Mouse (Mus musculus) ES-E14 (cell line): Measurements from ENCODE around the gene Tbkbp1. TPM values are rescaled to one million over a fixed set of nuclear protein-coding genes. Genes with fewer than 3 reads are reported as not detected.

Experiments used
- DNase-seq: peaks from one replicate; pipeline ENCODE4 v3.0.0-alpha.2; 2013; ENCODE audit warnings: low read depth, low spot score
- H3K27ac ChIP-seq: 2 replicates; pipeline ENCODE4 v1.5.1; 2012; ENCODE audit warnings: low read depth, mild to moderate bottlenecking, low read length, moderate library complexity, mixed read lengths; ENCODE audit not compliant: poor library complexity, insufficient read depth, severe bottlenecking
- H3K36me3 ChIP-seq: 2 replicates; pipeline ENCODE4 v1.6.1; 2012; ENCODE audit warnings: mild to moderate bottlenecking, low read length, moderate library complexity, mixed read lengths; ENCODE audit not compliant: control insufficient read depth, poor library complexity, insufficient read depth, severe bottlenecking
- H3K4me1 ChIP-seq, 2 experiments: fragments of 150-350 bp in 1 of 2; sonication (generic) in 1 of 2; 2 replicates each; pipeline ENCODE4 v1.6.1; 2012; ENCODE audit warnings: low read length in 2 of 2, mild to moderate bottlenecking in 1 of 2, mixed read lengths in 1 of 2; ENCODE audit not compliant: control insufficient read depth in 2 of 2, insufficient read depth in 2 of 2, poor library complexity in 1 of 2
- H3K4me3 ChIP-seq, 2 experiments: fragments of 150-350 bp in 1 of 2; sonication (generic) in 1 of 2; 2 replicates each; pipeline ENCODE4 v1.5.1; 2012; ENCODE audit warnings: low read length in 2 of 2, low read depth in 1 of 2, mild to moderate bottlenecking in 1 of 2, mixed read lengths in 1 of 2; ENCODE audit not compliant: insufficient read depth in 1 of 2, poor library complexity in 1 of 2, severe bottlenecking in 1 of 2
- H3K9ac ChIP-seq: 2 replicates; pipeline ENCODE4 v1.6.1; 2012; ENCODE audit warnings: low read depth, mild to moderate bottlenecking, low read length, mixed read lengths; ENCODE audit not compliant: poor library complexity, insufficient read depth, severe bottlenecking
- H3K9me3 ChIP-seq: fragments of 150-350 bp; sonication (generic); 2 replicates; pipeline ENCODE4 v1.6.1; 2012; ENCODE audit warnings: low read depth, mild to moderate bottlenecking, low read length; ENCODE audit not compliant: control insufficient read depth, insufficient read depth
- CHD2 ChIP-seq: IDR thresholded peaks from 2 replicates; pipeline ENCODE4 v1.6.1; 2014; ENCODE audit warnings: mild to moderate bottlenecking, low read depth, low read length, inconsistent platforms
- HCFC1 ChIP-seq: IDR thresholded peaks from 2 replicates; pipeline ENCODE4 v1.6.1; 2012; ENCODE audit warnings: low read length, inconsistent platforms, borderline replicate concordance; ENCODE audit not compliant: insufficient read depth
- MAFK ChIP-seq: IDR thresholded peaks from 2 replicates; pipeline ENCODE4 v1.6.1; 2014; ENCODE audit warnings: mild to moderate bottlenecking, low read depth, low read length, inconsistent platforms; ENCODE audit not compliant: insufficient read depth
- ZC3H11A ChIP-seq: IDR thresholded peaks from 2 replicates; pipeline ENCODE4 v1.6.1; 2012; ENCODE audit warnings: low read depth, mild to moderate bottlenecking, inconsistent platforms, low read length, borderline replicate concordance
- ZNF384 ChIP-seq: IDR thresholded peaks from 2 replicates; pipeline ENCODE4 v1.6.1; 2012; ENCODE audit warnings: low read depth, low read length, inconsistent platforms
- in situ Hi-C, 2 experiments: fragments of 600-800 bp; cut with MboI; formaldehyde crosslinking; loops; one replicate each; pipeline ENCODE4 v1.15.1; 2025; ENCODE audit warnings: low sequenced_read_pairs in 2 of 2, inconsistent platforms in 1 of 2; ENCODE audit not compliant: unreplicated experiment in 2 of 2
- total RNA-seq: library from RNA; depleted of rRNA; stranded (reverse); fragments of 300-350 nt; gene quantifications from 2 replicates; pipeline ENCODE4 v1.2.3, GENCODE M21; 2012

Tbkbp1 gene
- total RNA-seq, 1 experiment, result 4.5 TPM

DNA sequence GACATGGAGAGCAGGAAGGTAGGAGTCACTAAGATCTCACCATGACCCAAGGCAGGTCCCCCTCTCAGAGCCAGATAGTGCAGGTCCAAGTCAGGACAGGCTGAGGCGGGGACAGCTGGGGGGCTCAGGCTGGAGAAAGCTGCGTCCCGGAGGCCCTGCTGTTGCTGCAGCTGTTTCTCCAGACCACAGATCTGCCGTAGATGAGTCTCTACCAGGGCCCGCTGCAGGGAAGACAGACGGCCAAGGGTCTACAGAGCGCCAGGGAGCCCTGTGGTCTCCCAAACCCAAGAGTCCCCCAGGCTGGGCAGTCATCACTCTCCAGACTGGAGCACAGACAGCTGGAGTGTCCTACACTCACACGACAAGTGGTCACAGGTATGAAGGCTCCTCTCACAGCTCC, 4.0 kb downstream of the Tbkbp1 start:
- H3K4me3 ChIP-seq, result no peak overlapping the region
- no peaks in the 10 kb centered on the region; the same call in 1 of the 2 replicates for H3K36me3 ChIP-seq
- H3K9ac ChIP-seq, result no peak overlapping the region
- no peaks in the 10 kb centered on the region for H3K9me3 ChIP-seq
- TF ChIP-seq MAFK (no peak), ZC3H11A (no peak), CHD2 (no peak), HCFC1 (no peak), ZNF384 (no peak)
- in situ Hi-C loops, result no loop called here
- no peak overlapping the region for H3K27ac ChIP-seq
- peaks cover 4 to 28% of the 10 kb centered on the region in 2 experiments; a peak in 3 of 4 replicates for H3K4me1 ChIP-seq
- no peak for DNase-seq

DNA sequence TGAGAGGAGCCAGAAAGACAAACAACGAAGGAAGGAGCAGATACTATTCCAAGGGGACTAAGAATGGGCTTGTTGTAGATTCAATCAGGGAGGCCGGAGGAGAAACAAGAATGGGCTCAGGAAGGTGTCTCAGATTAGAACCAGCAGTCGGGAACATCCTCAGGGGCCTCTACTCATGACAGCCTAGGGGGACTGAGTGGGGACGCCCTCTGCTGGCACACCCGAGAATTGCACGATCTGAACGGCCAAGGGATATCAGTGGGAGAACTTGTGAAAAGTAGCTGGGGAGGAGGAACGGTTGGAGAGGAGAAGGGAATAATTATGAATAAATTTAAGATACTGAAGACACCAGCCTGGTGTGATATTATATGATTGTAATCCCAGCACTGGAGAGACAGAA, 4.6 kb downstream of the Tbkbp1 start:
- no peak for TF ChIP-seq HCFC1
- no peak for TF ChIP-seq ZC3H11A
- no peak for TF ChIP-seq MAFK
- TF ChIP-seq ZNF384, result no peak
- no peak for TF ChIP-seq CHD2
- Histone ChIP-seq H3K9ac (no peak overlapping the region), H3K4me3 (peak overlapping the region; percentile 1 to 9; a peak in 1 of 4 replicates), H3K9me3 (no peaks in the 10 kb centered on the region), H3K4me1 (peaks cover under 1 to 29% of the 10 kb centered on the region in 2 experiments; a peak in 3 of 4 replicates), H3K27ac (no peak overlapping the region), H3K36me3 (no peaks in the 10 kb centered on the region; the same call in 1 of the 2 replicates)
- peak; percentile 82 for DNase-seq
- in situ Hi-C loops, result no loop called here

DNA sequence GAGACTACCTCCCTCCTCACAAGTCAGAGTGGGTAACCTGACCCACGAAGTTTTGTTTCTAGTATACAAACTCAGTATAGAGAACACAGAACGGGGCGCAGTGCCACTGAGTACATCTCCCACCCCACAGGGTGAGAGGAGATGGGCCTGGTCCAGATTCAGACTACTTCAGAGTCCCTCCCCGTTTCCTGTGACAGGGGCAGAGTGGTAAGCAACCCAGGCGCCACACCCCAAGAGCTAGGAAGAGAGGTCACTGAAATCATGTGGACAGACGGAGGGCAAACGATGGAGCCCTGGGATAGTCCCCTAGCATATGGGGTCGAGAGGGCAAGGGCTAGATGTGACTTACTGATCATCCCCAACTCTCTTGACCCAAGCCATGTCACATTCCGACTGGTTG, 5.3 kb downstream of the Tbkbp1 start:
- Histone ChIP-seq H3K27ac (no peak overlapping the region), H3K4me3 (no peak overlapping the region; a peak in 1 of 4 replicates), H3K36me3 (no peaks in the 10 kb centered on the region; the same call in 1 of the 2 replicates), H3K9ac (no peak overlapping the region; the same call in 1 of the 2 replicates), H3K4me1 (peaks cover 0 to 29% of the 10 kb centered on the region in 2 experiments; a peak in 3 of 4 replicates), H3K9me3 (no peaks in the 10 kb centered on the region)
- TF ChIP-seq MAFK (no peak), HCFC1 (no peak), CHD2 (no peak), ZNF384 (no peak), ZC3H11A (no peak)
- DNase-seq, result no peak
- in situ Hi-C loops, result no loop called here

DNA sequence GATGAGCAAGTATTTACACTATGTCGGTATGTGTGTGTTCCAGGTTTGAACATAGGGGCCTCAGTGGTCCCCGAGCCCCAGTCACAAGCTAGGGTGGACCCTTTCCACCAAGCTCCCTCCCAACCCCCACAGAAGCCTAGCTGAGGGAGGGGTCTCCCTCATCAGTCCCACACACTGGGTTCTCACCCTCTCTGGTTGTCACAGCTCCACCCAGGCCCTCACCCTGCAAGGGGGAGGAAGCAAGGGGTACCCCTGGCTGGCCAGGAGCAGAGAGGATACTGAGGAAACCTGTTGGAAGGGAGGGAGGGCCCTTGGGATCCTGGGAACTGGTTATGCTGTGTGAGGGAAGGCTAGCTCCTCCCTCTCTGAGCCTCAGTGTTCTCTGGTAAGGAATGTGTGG, 6.0 kb downstream of the Tbkbp1 start:
- TF ChIP-seq MAFK, result no peak
- TF ChIP-seq CHD2, result no peak
- TF ChIP-seq ZC3H11A, result no peak
- TF ChIP-seq ZNF384, result no peak
- no peak for TF ChIP-seq HCFC1
- Histone ChIP-seq H3K4me1 (peaks cover 0 to 29% of the 10 kb centered on the region in 2 experiments; a peak in 3 of 4 replicates), H3K4me3 (no peak overlapping the region), H3K9ac (no peak overlapping the region), H3K9me3 (no peaks in the 10 kb centered on the region), H3K36me3 (no peaks in the 10 kb centered on the region; the same call in 1 of the 2 replicates), H3K27ac (no peak overlapping the region)
- DNase-seq, result no peak
- in situ Hi-C loops, result no loop called here
